Mouse (Mus musculus): ENCODE data around the gene Tas2r143. TPM values are rescaled to one million over a fixed set of nuclear protein-coding genes. Genes with fewer than 3 reads are reported as not detected.
A peak's percentile ranks its signal among the peaks of the same experiment; 100 is the strongest.

Tas2r143 gene
- polyA plus RNA-seq, 1 experiment from 2014 or later, result not detected

DNA sequence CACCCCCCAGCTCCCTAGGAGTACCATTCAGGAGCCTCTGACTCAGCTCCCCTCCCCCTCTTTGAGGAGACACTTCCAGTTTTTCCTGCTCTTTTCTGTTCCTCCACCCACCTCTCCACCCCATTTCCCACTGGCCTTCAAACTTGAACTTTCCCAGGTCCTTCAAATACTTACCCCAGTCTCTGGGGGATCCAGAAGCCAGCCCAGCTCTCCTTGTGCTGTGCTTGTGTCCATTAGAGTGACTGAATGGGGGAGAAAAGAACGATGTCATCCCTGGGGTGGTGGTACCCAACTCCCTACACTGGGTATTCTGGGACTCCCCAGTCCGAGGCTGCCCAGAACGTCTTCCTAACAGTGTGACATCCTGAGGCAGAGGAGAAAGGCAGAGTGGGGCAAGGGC, 28.0 kb upstream of the Tas2r143 start:
- Histone ChIP-seq H3K4me3 (no peak overlapping the region), H3K4me1 (peaks cover 21% of the 10 kb centered on the region), H3K36me3 (no peaks in the 10 kb centered on the region), H3K4me2 (replicated peaks) (no peak overlapping the region), H3K9me3 (no peaks in the 10 kb centered on the region), H3K9ac (replicated peaks) (no peak overlapping the region), H3K27me3 (peaks cover 53% of the 10 kb centered on the region), H3K27ac (replicated peaks) (no peak overlapping the region)
- ATAC-seq (ENCODE audit: low FRiP score, low read depth), result no peak
- WGBS, result 10% methylated on average over 3 of the region's 3 CpGs

DNA sequence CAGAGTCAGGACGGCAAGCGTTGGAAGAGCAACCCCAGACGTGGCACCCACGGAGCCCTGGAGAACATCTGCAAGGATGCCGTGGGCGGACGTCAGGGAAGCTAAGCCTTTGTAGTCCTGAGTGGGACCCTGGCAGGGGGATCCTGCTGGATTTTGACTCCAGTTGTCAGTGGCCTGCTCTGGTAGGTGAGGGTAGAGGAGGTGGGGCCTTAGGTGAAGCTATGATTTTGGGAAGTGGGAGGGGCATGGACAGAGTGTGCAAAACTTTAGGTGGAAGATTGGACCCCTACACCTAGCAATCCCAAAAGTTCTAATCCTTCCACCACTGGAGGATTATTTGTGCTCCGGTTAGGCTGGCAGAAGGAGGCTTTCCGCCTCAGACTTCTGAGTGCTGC, 27.6 kb upstream of the Tas2r143 start:
- Histone ChIP-seq H3K4me3 (peak overlapping the region; percentile 52; the same call in 1 of the 2 replicates), H3K36me3 (no peaks in the 10 kb centered on the region), H3K27me3 (peaks cover 53% of the 10 kb centered on the region), H3K27ac (replicated peaks) (no peak overlapping the region), H3K4me2 (replicated peaks) (peak overlapping the region; percentile 96), H3K9ac (replicated peaks) (no peak overlapping the region), H3K4me1 (peaks cover 21% of the 10 kb centered on the region), H3K9me3 (no peaks in the 10 kb centered on the region)
- ATAC-seq (ENCODE audit: low FRiP score, low read depth), result peak; percentile 51
- WGBS, result 16% methylated on average over 9 of the region's 9 CpGs

DNA sequence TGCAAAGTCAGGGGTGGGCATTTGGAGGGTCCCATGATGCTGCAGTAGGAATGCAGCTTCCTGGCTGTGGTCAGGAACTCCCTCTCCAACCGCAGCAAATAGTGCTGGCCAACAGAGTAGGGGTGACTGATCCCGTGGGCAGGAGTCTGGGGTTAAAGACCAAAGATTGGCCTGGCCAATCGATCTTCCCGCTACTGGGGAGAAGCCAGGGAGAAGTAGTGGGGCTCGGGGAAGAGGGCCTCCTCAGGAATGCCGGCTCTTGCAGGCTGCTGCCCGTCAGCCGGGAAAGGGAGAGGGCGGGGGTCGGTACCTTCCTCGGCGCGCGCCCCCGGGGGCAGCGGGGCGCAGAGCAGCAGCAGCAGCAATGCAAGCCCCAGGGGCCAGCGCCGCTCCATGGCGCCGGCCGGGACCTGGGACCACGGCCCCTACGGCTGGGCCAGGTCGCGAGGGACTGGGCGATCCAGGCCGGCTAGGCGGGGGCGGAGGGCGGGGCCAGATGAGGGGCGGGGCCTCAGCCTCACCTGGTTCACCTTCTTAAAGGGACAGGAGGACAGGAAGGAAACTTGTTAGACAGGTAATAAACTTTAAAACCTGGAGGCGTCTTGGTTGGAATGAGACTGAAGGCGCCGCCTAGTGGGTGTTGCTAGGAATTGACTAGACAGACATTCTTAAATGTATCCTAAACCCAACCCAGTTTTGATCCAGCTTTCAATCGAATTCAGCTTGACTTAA, 27.1 kb upstream of the Tas2r143 start, which contains the start of gene Epha1:
Gene Epha1 (minus strand): TSS at position 453 of the 732 bp plus-strand sequence.
- WGBS, result under 1% methylated on average over 36 of the region's 36 CpGs
- Histone ChIP-seq H3K9me3 (no peaks in the 10 kb centered on the region), H3K27ac (replicated peaks) (no peak within 1 kb of the TSS), H3K27me3 (peaks cover 53% of the 10 kb centered on the region), H3K4me2 (replicated peaks) (peak within 1 kb of the TSS; percentile 96), H3K9ac (replicated peaks) (peak within 1 kb of the TSS; percentile 56), H3K4me1 (peaks cover 21% of the 10 kb centered on the region), H3K36me3 (no peaks in the 10 kb centered on the region), H3K4me3 (peak within 1 kb of the TSS; percentile 52)
- peak; percentile 73 for ATAC-seq (ENCODE audit: low FRiP score, low read depth)

DNA sequence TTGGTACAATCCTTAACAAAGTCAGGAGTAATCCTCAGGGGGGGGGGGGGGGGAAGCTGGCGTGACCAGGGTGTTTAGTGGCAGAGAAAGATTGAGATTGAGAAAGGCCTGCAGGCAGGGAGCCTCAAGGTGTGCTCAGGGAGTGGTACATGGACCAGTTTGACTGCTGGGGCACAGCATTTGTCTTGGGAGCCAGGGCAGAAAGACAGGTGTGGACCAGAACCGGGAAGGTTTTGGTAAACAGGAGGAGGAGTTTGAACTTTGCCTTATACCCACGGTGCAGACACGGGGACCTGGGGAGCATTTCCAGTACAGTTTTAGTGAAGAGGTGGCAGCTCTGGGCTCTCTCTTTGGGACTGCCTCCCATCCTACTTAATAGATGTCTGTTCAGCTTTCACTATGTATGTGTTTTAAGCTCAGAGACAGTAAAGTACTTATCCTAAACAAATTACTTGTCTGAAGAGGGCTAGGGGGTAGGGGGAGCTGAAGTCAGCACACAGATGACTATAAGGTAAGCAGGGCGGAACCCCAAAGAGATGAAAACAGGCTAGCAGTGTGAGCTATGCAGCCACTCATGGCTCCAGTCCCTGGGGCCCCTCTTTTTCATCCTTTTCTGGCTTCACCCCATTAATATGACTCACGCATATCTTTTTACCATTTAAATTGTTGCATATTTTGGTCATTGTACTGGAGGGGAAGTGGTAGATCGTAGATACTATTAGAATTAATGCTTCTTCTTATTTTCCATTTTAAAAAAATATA, 26.2 kb upstream of the Tas2r143 start:
- H3K36me3 ChIP-seq, result no peaks in the 10 kb centered on the region
- H3K9ac ChIP-seq (replicated peaks), result no peak overlapping the region
- peak overlapping the region; percentile 96 for H3K4me2 ChIP-seq (replicated peaks)
- peaks cover 55% of the 10 kb centered on the region for H3K27me3 ChIP-seq
- peak overlapping the region; percentile 52 for H3K4me3 ChIP-seq
- H3K9me3 ChIP-seq, result no peaks in the 10 kb centered on the region
- no peak overlapping the region for H3K27ac ChIP-seq (replicated peaks)
- peaks cover 21% of the 10 kb centered on the region for H3K4me1 ChIP-seq
- WGBS, result 47% methylated on average over 6 of the region's 7 CpGs
- ATAC-seq (ENCODE audit: low FRiP score, low read depth), result 0 out of 2 replicates have a peak, but pooled peaks have one; percentile 13

DNA sequence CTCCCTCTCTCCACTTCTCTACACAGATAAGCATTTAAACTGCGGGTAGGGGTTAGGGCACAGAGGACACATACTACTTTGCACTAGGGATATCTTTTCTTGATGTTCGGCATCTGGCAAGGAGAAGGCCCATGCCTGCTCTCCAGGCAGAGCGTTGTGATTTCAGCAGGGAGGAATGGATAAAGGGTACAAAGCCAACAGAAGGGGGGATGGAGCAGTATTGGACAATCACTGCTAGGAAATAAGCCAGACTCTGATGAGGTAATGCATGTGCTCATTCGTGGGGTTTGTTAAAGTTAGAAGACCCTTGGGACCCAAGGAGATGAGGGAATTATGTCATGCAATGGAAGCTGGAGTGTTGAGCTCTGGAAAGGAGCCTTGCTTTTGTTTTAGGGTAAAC, 25.3 kb upstream of the Tas2r143 start:
- Histone ChIP-seq H3K4me2 (replicated peaks) (no peak overlapping the region), H3K9ac (replicated peaks) (no peak overlapping the region), H3K27me3 (peaks cover 56% of the 10 kb centered on the region), H3K4me3 (no peak overlapping the region), H3K4me1 (peaks cover 19% of the 10 kb centered on the region), H3K27ac (replicated peaks) (no peak overlapping the region), H3K36me3 (no peaks in the 10 kb centered on the region), H3K9me3 (no peaks in the 10 kb centered on the region)
- 82% methylated on average over 4 of the region's 4 CpGs for WGBS
- no peak for ATAC-seq (ENCODE audit: low FRiP score, low read depth)

DNA sequence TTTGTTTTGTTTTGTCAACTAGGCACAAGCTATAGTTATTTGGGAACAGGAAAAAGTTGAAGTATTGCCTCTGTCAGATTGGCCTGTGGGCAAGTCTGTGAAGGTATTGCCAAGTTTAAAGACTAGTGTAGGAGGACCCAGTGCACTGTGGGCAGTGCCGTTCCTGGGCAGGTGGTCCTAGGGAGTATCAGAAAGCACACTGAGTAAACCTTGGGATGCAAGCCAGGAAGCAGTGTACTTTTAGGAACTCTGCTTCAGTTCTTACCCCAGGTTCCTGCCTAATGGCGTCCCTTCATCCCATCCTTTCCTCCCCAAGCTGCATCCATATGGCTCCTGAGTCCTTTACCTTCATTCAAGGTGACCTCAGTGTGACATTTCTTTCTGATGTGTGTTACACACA, 24.9 kb upstream of the Tas2r143 start:
- H3K36me3 ChIP-seq, result no peaks in the 10 kb centered on the region
- whole genome bisulfite sequencing, result 89% methylated on average over 2 of the region's 2 CpGs
- H3K4me2 ChIP-seq (replicated peaks), result no peak overlapping the region
- H3K27me3 ChIP-seq, result peaks cover 56% of the 10 kb centered on the region
- H3K4me1 ChIP-seq, result peaks cover 15% of the 10 kb centered on the region
- no peaks in the 10 kb centered on the region for H3K9me3 ChIP-seq
- H3K9ac ChIP-seq (replicated peaks), result no peak overlapping the region
- ATAC-seq (ENCODE audit: low FRiP score, low read depth), result no peak
- no peak overlapping the region for H3K27ac ChIP-seq (replicated peaks)
- no peak overlapping the region for H3K4me3 ChIP-seq

DNA sequence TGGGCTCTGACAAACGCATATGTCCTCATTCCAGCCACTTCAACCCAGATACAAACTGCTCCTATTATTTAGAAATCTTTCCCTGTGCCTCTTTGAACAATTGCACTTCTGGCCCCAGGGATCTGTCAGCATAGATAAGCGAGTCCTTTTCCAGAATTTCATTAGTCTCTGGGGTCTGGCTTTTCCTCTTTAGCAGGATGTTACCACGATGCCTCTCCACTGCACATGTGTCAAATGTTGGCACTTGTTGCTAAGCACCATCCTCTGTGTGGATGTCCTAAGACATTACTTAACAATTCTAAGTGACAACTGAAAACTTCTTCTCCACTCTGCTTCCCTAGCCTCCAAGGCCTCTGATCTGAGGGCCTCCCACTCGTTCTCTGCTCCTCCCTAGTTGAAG, 24.0 kb upstream of the Tas2r143 start:
- Histone ChIP-seq H3K27ac (replicated peaks) (no peak overlapping the region), H3K4me1 (peaks cover 18% of the 10 kb centered on the region), H3K9me3 (no peaks in the 10 kb centered on the region), H3K36me3 (no peaks in the 10 kb centered on the region), H3K27me3 (peaks cover 50% of the 10 kb centered on the region), H3K4me3 (no peak overlapping the region), H3K4me2 (replicated peaks) (no peak overlapping the region), H3K9ac (replicated peaks) (no peak overlapping the region)
- no peak for ATAC-seq (ENCODE audit: low FRiP score, low read depth)
- 33% methylated on average over 4 of the region's 4 CpGs for WGBS

DNA sequence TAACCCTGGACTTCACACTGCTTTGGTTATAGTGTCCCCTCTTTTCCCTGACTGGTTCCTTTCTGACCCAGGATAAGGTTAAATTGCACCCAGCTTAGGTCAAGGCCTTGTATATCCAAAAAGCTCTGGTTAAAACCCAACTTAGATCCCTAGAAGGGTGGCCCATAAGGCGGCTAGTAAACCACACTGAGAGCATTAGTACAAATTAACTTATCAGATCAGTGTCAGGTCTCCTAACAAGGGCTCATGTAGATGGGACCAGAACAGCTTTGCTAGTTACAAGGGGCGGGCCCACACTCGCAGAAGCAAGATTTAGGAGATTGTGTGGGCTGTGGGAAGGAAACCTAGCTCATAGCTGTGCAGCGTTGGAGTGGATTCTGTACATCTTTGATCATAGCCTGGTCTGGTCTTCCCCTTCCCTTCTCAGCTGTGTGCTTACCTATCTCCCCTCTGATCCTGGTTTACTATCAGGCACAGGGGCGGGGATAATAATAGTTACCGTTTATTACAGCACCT, 23.5 kb upstream of the Tas2r143 start:
- WGBS, result 77% methylated on average over 6 of the region's 6 CpGs
- no peak for ATAC-seq (ENCODE audit: low FRiP score, low read depth)
- Histone ChIP-seq H3K27ac (replicated peaks) (no peak overlapping the region), H3K27me3 (peaks cover 49% of the 10 kb centered on the region), H3K9me3 (no peaks in the 10 kb centered on the region), H3K4me2 (replicated peaks) (no peak overlapping the region), H3K4me1 (peaks cover 18% of the 10 kb centered on the region), H3K4me3 (no peak overlapping the region), H3K36me3 (no peaks in the 10 kb centered on the region), H3K9ac (replicated peaks) (no peak overlapping the region)

DNA sequence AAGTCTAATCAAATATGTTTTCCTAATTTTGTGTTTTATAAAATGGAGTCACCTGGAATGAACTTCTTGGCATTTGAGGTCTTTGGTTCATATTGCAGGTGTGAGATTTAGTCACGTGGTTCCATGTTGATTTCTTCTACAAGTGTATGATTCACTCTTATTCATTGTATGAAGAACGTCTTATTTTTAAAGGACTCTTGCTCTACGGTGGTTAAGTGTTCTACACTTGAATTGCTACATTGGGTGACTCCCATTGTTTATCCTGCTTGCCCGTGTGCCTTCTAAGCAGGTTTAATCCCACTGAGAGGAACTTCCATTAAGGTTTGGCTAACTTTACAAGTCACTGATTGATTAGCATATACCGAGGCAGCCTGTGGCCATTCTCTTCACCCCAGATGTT, 22.8 kb upstream of the Tas2r143 start:
- H3K4me3 ChIP-seq, result no peak overlapping the region
- no peak for ATAC-seq (ENCODE audit: low FRiP score, low read depth)
- peaks cover 43% of the 10 kb centered on the region for H3K27me3 ChIP-seq
- no peaks in the 10 kb centered on the region for H3K36me3 ChIP-seq
- H3K4me2 ChIP-seq (replicated peaks), result no peak overlapping the region
- H3K9ac ChIP-seq (replicated peaks), result no peak overlapping the region
- H3K9me3 ChIP-seq, result no peaks in the 10 kb centered on the region
- H3K27ac ChIP-seq (replicated peaks), result no peak overlapping the region
- peaks cover 18% of the 10 kb centered on the region for H3K4me1 ChIP-seq
- WGBS, result 61% methylated on average over 5 of the region's 5 CpGs

DNA sequence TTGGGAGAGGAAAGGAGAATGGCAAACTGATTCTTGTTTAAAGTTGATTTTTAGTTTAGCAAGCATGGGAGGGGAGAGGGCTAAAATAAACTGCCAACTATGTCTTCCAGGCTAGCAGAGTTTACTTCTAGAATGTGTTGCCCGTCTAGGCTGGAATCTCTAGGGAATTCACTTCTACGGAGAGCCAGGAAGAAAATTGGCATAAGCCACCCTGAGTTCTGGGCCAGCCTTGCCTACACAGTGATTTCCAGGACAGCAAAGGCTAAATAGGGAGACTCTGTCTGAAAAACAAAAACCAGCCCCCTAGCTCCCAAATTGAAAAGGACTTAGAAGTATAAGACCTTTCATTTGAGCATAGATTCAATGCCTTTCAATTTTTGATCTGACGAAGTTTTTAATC, 20.5 kb upstream of the Tas2r143 start:
- Histone ChIP-seq H3K9me3 (no peaks in the 10 kb centered on the region), H3K36me3 (no peaks in the 10 kb centered on the region), H3K4me3 (no peak overlapping the region), H3K9ac (replicated peaks) (no peak overlapping the region), H3K27ac (replicated peaks) (no peak overlapping the region), H3K27me3 (peaks cover 34% of the 10 kb centered on the region), H3K4me2 (replicated peaks) (no peak overlapping the region), H3K4me1 (0 out of 2 replicates have a peak, but pooled peaks cover 3% of the 10 kb centered on the region)
- ATAC-seq (ENCODE audit: low FRiP score, low read depth), result no peak
- 36% methylated on average over 3 of the region's 3 CpGs for WGBS

DNA sequence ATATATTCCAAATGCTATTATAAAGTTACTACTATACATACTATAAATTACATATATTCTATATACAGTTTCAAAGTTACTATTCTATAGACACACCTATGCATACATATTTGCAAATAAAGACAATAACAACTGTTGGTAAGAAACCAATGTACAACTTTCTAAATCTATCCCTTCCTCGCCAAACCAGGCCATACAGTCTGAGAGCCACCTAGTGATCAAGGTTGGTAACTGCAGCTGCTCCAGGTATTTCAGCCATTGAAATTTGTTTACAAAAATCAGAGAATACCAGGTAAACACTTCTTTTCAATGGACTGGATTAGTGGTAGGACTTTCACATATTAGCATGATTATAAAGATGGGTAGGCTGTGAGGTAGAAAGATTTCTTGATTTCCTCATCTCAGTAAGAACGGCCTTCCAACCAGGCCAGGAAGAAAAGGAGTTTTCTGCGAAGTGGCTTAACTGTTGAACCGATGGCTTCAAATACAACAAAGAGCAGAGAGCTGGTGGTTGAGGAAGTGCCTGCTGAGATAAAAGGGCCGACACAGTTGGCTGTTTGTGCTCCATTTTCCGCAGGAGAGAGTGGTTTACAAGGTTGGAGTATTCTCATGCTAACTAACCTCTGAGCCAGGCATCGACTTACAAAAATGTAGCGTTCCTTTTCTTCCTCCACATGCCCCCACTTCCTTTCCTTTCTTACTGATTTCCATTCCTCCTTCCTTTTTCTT, 19.5 kb upstream of the Tas2r143 start:
- H3K9ac ChIP-seq (replicated peaks), result no peak overlapping the region
- 1% methylated on average over 8 of the region's 8 CpGs for WGBS
- 0 out of 2 replicates have a peak, but pooled peaks cover 3% of the 10 kb centered on the region for H3K4me1 ChIP-seq
- H3K36me3 ChIP-seq, result no peaks in the 10 kb centered on the region
- H3K4me2 ChIP-seq (replicated peaks), result no peak overlapping the region
- no peak overlapping the region for H3K27ac ChIP-seq (replicated peaks)
- H3K4me3 ChIP-seq, result no peak overlapping the region
- H3K27me3 ChIP-seq, result peaks cover 24% of the 10 kb centered on the region
- H3K9me3 ChIP-seq, result no peaks in the 10 kb centered on the region
- ATAC-seq (ENCODE audit: low FRiP score, low read depth), result no peak; the same call in 1 of the 2 replicates
